Mouse (Mus musculus): ENCODE measurements at regions not wholly inside any gene's neighbourhood (a gene's known extent, or its start where the extent isn't known, plus 50 kb on each side); places are given as distances from the start of the nearest gene placed in this dataset.

GRCm38 (mm10) chr10:95622879-95623517 is 50.3 kb downstream of the Anapc15-ps start:
- peak; percentile 80 for DNase-seq (ENCODE audit: low spot score)

- no peak for DNase-seq (ENCODE audit: low spot score)
Observed at GRCm38 (mm10) chr10:95620796-95621195, 52.5 kb downstream of the Anapc15-ps start.

- no peak for DNase-seq (ENCODE audit: low spot score)
Observed at GRCm38 (mm10) chr10:95619601-95620000, 53.6 kb downstream of the Anapc15-ps start.

- no peak for DNase-seq (ENCODE audit: low spot score)
Observed at GRCm38 (mm10) chr10:95618451-95619079, 54.6 kb upstream of the Nudt4 start.

- no peak for DNase-seq (ENCODE audit: low spot score)
Observed at GRCm38 (mm10) chr10:95616821-95617220, 52.9 kb upstream of the Nudt4 start.

- no peak for DNase-seq (ENCODE audit: low spot score)
Observed at GRCm38 (mm10) chr10:95615849-95616650, 52.1 kb upstream of the Nudt4 start.
